Mouse (Mus musculus): ENCODE measurements around the gene Patz1. TPM values are rescaled to one million over a fixed set of nuclear protein-coding genes. Genes with fewer than 3 reads are reported as not detected.
A peak's percentile ranks its signal among the peaks of the same experiment; 100 is the strongest.

The Patz1 gene
- total and polyA plus RNA-seq, 3 experiments: 29.5 to 37.4 (median 31.5) TPM

- Histone ChIP-seq H3K4me3 (replicated peaks in 1 of 3; ENCODE audit: low read depth in 2 of 3, low read length in 2 of 3, poor library complexity in 1 of 3) (peak overlapping the region; percentile 79 to 85 (median 84)), H3K9me3 (replicated peaks; ENCODE audit: low read length) (no peaks in the 10 kb centered on the region), H3K4me2 (ENCODE audit: insufficient read depth, low read depth, poor library complexity, severe bottlenecking) (peak overlapping the region; percentile 96), H3K9ac (ENCODE audit: insufficient read depth, low read depth) (peak overlapping the region; percentile 72), H3K79me2 (replicated peaks; ENCODE audit: control insufficient read depth, extremely low read depth, insufficient read depth, poor library complexity, severe bottlenecking) (peaks cover 31% of the 10 kb centered on the region), H3K4me1 (ENCODE audit: control insufficient read depth in 1 of 2, insufficient read depth in 2 of 2) (peaks cover 0 to 50% of the 10 kb centered on the region in 2 experiments; a peak in 2 of 4 replicates), H3K27me3 (replicated peaks) (no peaks in the 10 kb centered on the region), H3K27ac (ENCODE audit: insufficient read depth, low read depth) (no peak overlapping the region), H3K36me3 (replicated peaks in 1 of 2; ENCODE audit: control insufficient read depth in 1 of 2, insufficient read depth in 1 of 2, low read length in 1 of 2) (peaks cover 39 to 47% of the 10 kb centered on the region in 2 experiments)
- TF ChIP-seq KAT2A (IDR thresholded peaks at IDR 0.05; ENCODE audit: insufficient replicate concordance, low read length) (no peak), USF1 (IDR thresholded peaks at IDR 0.05; ENCODE audit: low read depth, low read length) (no peak), USF2 (conservative IDR thresholded peaks at IDR 0.05; ENCODE audit: low read depth, low read length) (no peak), HCFC1 (IDR thresholded peaks at IDR 0.05; ENCODE audit: low read depth, low read length) (no peak), TCF12 (IDR thresholded peaks at IDR 0.05; ENCODE audit: low read depth, low read length) (no peak), GABPA (IDR thresholded peaks at IDR 0.05; ENCODE audit: insufficient replicate concordance, low read depth, low read length) (no peak), NRF1 (IDR thresholded peaks at IDR 0.05; ENCODE audit: low read depth, low read length) (no peak), RCOR1 (conservative IDR thresholded peaks at IDR 0.05; ENCODE audit: low read depth, low read length) (no peak), POLR2A (IDR thresholded peaks at IDR 0.05; ENCODE audit: low read depth, low read length) (no peak), NELFE (IDR thresholded peaks at IDR 0.05; ENCODE audit: low read depth, low read length) (no peak), ELF1 (IDR thresholded peaks at IDR 0.05; ENCODE audit: low read depth, low read length) (no peak), POLR2AphosphoS2 (IDR thresholded peaks at IDR 0.05; ENCODE audit: low read depth, low read length) (no peak), ZNF384 (IDR thresholded peaks at IDR 0.05; ENCODE audit: low read depth, low read length) (no peak), CHD2 (IDR thresholded peaks at IDR 0.05; ENCODE audit: low read length) (no peak), MAX (IDR thresholded peaks at IDR 0.05; ENCODE audit: low read length) (no peak), RAD21 (IDR thresholded peaks at IDR 0.05; ENCODE audit: low read depth, low read length) (no peak)
- in situ Hi-C loops (cut with MboI; ENCODE audit: low pct_ligation_motif_present, low pct_unique_long_range_greater_than_20kb, low sequenced_read_pairs) (no loop called here), dilution Hi-C loops (cut with MboI; ENCODE audit: extremely low pct_ligation_motif_present, extremely low pct_unique_long_range_greater_than_20kb, low sequenced_read_pairs) (no loop called here)
- peak; percentile 26 for DNase-seq (ENCODE audit: extremely low read depth)
Measured at GRCm38 (mm10) chr11:3292711-3293249, 4.1 kb downstream of the Patz1 start.

GRCm38 (mm10) chr11:3293361-3293760 is 4.7 kb downstream of the Patz1 start:
- Histone ChIP-seq H3K9me3 (replicated peaks; ENCODE audit: low read length) (no peaks in the 10 kb centered on the region), H3K4me1 (ENCODE audit: control insufficient read depth in 1 of 2, insufficient read depth in 2 of 2) (peaks cover 0 to 47% of the 10 kb centered on the region in 2 experiments; a peak in 2 of 4 replicates), H3K4me2 (ENCODE audit: insufficient read depth, low read depth, poor library complexity, severe bottlenecking) (peak overlapping the region; percentile 96), H3K79me2 (replicated peaks; ENCODE audit: control insufficient read depth, extremely low read depth, insufficient read depth, poor library complexity, severe bottlenecking) (peaks cover 31% of the 10 kb centered on the region), H3K27ac (ENCODE audit: insufficient read depth, low read depth) (no peak overlapping the region), H3K4me3 (replicated peaks in 1 of 3; ENCODE audit: low read depth in 2 of 3, low read length in 2 of 3, poor library complexity in 1 of 3) (no peak overlapping the region), H3K36me3 (replicated peaks in 1 of 2; ENCODE audit: control insufficient read depth in 1 of 2, insufficient read depth in 1 of 2, low read length in 1 of 2) (peaks cover 44 to 53% of the 10 kb centered on the region in 2 experiments), H3K27me3 (replicated peaks) (no peaks in the 10 kb centered on the region), H3K9ac (ENCODE audit: insufficient read depth, low read depth) (no peak overlapping the region)
- TF ChIP-seq POLR2AphosphoS2 (IDR thresholded peaks at IDR 0.05; ENCODE audit: low read depth, low read length): no peak
- no peak for TF ChIP-seq MXI1 (IDR thresholded peaks at IDR 0.05; ENCODE audit: low read depth, low read length)
- no peak for TF ChIP-seq SIN3A (IDR thresholded peaks at IDR 0.05; ENCODE audit: low read length)
- no peak for TF ChIP-seq CTCF (conservative IDR thresholded peaks at IDR 0.05 in 1 of 2, IDR thresholded peaks at IDR 0.05 in 1 of 2; ENCODE audit: low read depth in 2 of 2, low read length in 2 of 2)
- no peak for TF ChIP-seq USF2 (conservative IDR thresholded peaks at IDR 0.05; ENCODE audit: low read depth, low read length)
- TF ChIP-seq E2F4 (IDR thresholded peaks at IDR 0.05; ENCODE audit: insufficient replicate concordance, low read depth, low read length): no peak
- TF ChIP-seq UBTF (IDR thresholded peaks at IDR 0.05; ENCODE audit: low read depth, low read length): no peak
- dilution Hi-C loops (cut with MboI; ENCODE audit: extremely low pct_ligation_motif_present, extremely low pct_unique_long_range_greater_than_20kb, low sequenced_read_pairs) (no loop called here), in situ Hi-C loops (cut with MboI; ENCODE audit: low pct_ligation_motif_present, low pct_unique_long_range_greater_than_20kb, low sequenced_read_pairs) (no loop called here)
- no peak for DNase-seq (ENCODE audit: extremely low read depth)

Measured in CH12.LX (cell line).